Mouse (Mus musculus): ENCODE results near the gene Ccndbp1.

Gene Ccndbp1

GRCm38 (mm10) chr2:121039382-121039781 is 31.2 kb downstream of the Ccndbp1 start:
- H3K9me3 ChIP-seq (ENCODE audit: low read length), result no peaks in the 10 kb centered on the region
- no peaks in the 10 kb centered on the region for H3K27me3 ChIP-seq (ENCODE audit: insufficient read depth, low read length)
- no peaks in the 10 kb centered on the region for H3K4me1 ChIP-seq (replicated peaks; ENCODE audit: low read depth, low read length)
- no peak overlapping the region for H3K4me3 ChIP-seq (replicated peaks; ENCODE audit: low read length)
- no peaks in the 10 kb centered on the region for H3K36me3 ChIP-seq (ENCODE audit: insufficient read depth, low read length)
- TF ChIP-seq CTCF (conservative IDR thresholded peaks at IDR 0.05; ENCODE audit: low read length), result peak; percentile 12; the same call in 1 of the 2 replicates
- TF ChIP-seq NANOG (IDR thresholded peaks at IDR 0.05; ENCODE audit: borderline replicate concordance, low read length), result no peak
- no peak for TF ChIP-seq POU5F1 (IDR thresholded peaks at IDR 0.05; ENCODE audit: borderline replicate concordance, low read length)

- no peak overlapping the region for H3K4me3 ChIP-seq (replicated peaks; ENCODE audit: low read length)
- no peak for TF ChIP-seq POU5F1 (IDR thresholded peaks at IDR 0.05; ENCODE audit: borderline replicate concordance, low read length)
- TF ChIP-seq CTCF (conservative IDR thresholded peaks at IDR 0.05; ENCODE audit: low read length), result peak; percentile 46
- TF ChIP-seq NANOG (IDR thresholded peaks at IDR 0.05; ENCODE audit: borderline replicate concordance, low read length), result no peak
- H3K4me1 ChIP-seq (replicated peaks; ENCODE audit: low read depth, low read length), result peaks cover 13% of the 10 kb centered on the region
- H3K27me3 ChIP-seq (ENCODE audit: insufficient read depth, low read length), result no peaks in the 10 kb centered on the region
- no peaks in the 10 kb centered on the region for H3K36me3 ChIP-seq (ENCODE audit: insufficient read depth, low read length)
- H3K9me3 ChIP-seq (ENCODE audit: low read length), result no peaks in the 10 kb centered on the region
Observed at GRCm38 (mm10) chr2:121041098-121041497, 32.9 kb downstream of the Ccndbp1 start.

GRCm38 (mm10) chr2:121045653-121046052 is 37.5 kb downstream of the Ccndbp1 start:
- H3K4me3 ChIP-seq (replicated peaks; ENCODE audit: low read length), result no peak overlapping the region
- peaks cover 7% of the 10 kb centered on the region; the same call in 1 of the 2 replicates for H3K27me3 ChIP-seq (ENCODE audit: insufficient read depth, low read length)
- no peaks in the 10 kb centered on the region for H3K9me3 ChIP-seq (ENCODE audit: low read length)
- H3K36me3 ChIP-seq (ENCODE audit: insufficient read depth, low read length), result no peaks in the 10 kb centered on the region
- H3K4me1 ChIP-seq (replicated peaks; ENCODE audit: low read depth, low read length), result peaks cover 23% of the 10 kb centered on the region
- TF ChIP-seq NANOG (IDR thresholded peaks at IDR 0.05; ENCODE audit: borderline replicate concordance, low read length) (peak; percentile 77; the same call in 1 of the 2 replicates), CTCF (conservative IDR thresholded peaks at IDR 0.05; ENCODE audit: low read length) (no peak)

GRCm38 (mm10) chr2:121052176-121052575 is 44.0 kb downstream of the Ccndbp1 start:
- 0 out of 2 replicates have a peak, but pooled peaks cover 3% of the 10 kb centered on the region for H3K4me1 ChIP-seq (replicated peaks; ENCODE audit: low read depth, low read length)
- H3K27me3 ChIP-seq (ENCODE audit: insufficient read depth, low read length), result peaks cover 7% of the 10 kb centered on the region; the same call in 1 of the 2 replicates
- no peaks in the 10 kb centered on the region for H3K9me3 ChIP-seq (ENCODE audit: low read length)
- H3K36me3 ChIP-seq (ENCODE audit: insufficient read depth, low read length), result no peaks in the 10 kb centered on the region
- no peak for TF ChIP-seq CTCF (conservative IDR thresholded peaks at IDR 0.05; ENCODE audit: low read length)
- no peak for TF ChIP-seq POU5F1 (IDR thresholded peaks at IDR 0.05; ENCODE audit: borderline replicate concordance, low read length)
- TF ChIP-seq NANOG (IDR thresholded peaks at IDR 0.05; ENCODE audit: borderline replicate concordance, low read length), result no peak
- H3K4me3 ChIP-seq (replicated peaks; ENCODE audit: low read length), result no peak overlapping the region

- Histone ChIP-seq H3K4me3 (replicated peaks; ENCODE audit: low read length) (no peak overlapping the region), H3K4me1 (replicated peaks; ENCODE audit: low read depth, low read length) (no peaks in the 10 kb centered on the region), H3K36me3 (ENCODE audit: insufficient read depth, low read length) (no peaks in the 10 kb centered on the region), H3K9me3 (ENCODE audit: low read length) (no peaks in the 10 kb centered on the region), H3K27me3 (ENCODE audit: insufficient read depth, low read length) (no peaks in the 10 kb centered on the region)
- TF ChIP-seq NANOG (IDR thresholded peaks at IDR 0.05; ENCODE audit: borderline replicate concordance, low read length) (no peak), POU5F1 (IDR thresholded peaks at IDR 0.05; ENCODE audit: borderline replicate concordance, low read length) (no peak), CTCF (conservative IDR thresholded peaks at IDR 0.05; ENCODE audit: low read length) (no peak)
Observed at GRCm38 (mm10) chr2:121054060-121054459, 45.9 kb downstream of the Ccndbp1 start.

GRCm38 (mm10) chr2:121055915-121056314 is 47.7 kb downstream of the Ccndbp1 start:
- Histone ChIP-seq H3K4me1 (replicated peaks; ENCODE audit: low read depth, low read length) (no peaks in the 10 kb centered on the region), H3K36me3 (ENCODE audit: insufficient read depth, low read length) (no peaks in the 10 kb centered on the region), H3K27me3 (ENCODE audit: insufficient read depth, low read length) (no peaks in the 10 kb centered on the region), H3K9me3 (ENCODE audit: low read length) (no peaks in the 10 kb centered on the region), H3K4me3 (replicated peaks; ENCODE audit: low read length) (no peak overlapping the region)
- TF ChIP-seq POU5F1 (IDR thresholded peaks at IDR 0.05; ENCODE audit: borderline replicate concordance, low read length), result no peak
- TF ChIP-seq CTCF (conservative IDR thresholded peaks at IDR 0.05; ENCODE audit: low read length), result no peak
- TF ChIP-seq NANOG (IDR thresholded peaks at IDR 0.05; ENCODE audit: borderline replicate concordance, low read length), result no peak

- Histone ChIP-seq H3K36me3 (ENCODE audit: insufficient read depth, low read length) (no peaks in the 10 kb centered on the region), H3K27me3 (ENCODE audit: insufficient read depth, low read length) (no peaks in the 10 kb centered on the region), H3K4me1 (replicated peaks; ENCODE audit: low read depth, low read length) (no peaks in the 10 kb centered on the region), H3K9me3 (ENCODE audit: low read length) (no peaks in the 10 kb centered on the region), H3K4me3 (replicated peaks; ENCODE audit: low read length) (no peak overlapping the region)
- TF ChIP-seq NANOG (IDR thresholded peaks at IDR 0.05; ENCODE audit: borderline replicate concordance, low read length), result no peak
- no peak for TF ChIP-seq CTCF (conservative IDR thresholded peaks at IDR 0.05; ENCODE audit: low read length)
- TF ChIP-seq POU5F1 (IDR thresholded peaks at IDR 0.05; ENCODE audit: borderline replicate concordance, low read length), result no peak
Observed at GRCm38 (mm10) chr2:121057997-121058396, 49.8 kb downstream of the Ccndbp1 start.

GRCm38 (mm10) chr2:121061315-121061714 is 53.1 kb downstream of the Ccndbp1 start:
- no peaks in the 10 kb centered on the region for H3K27me3 ChIP-seq (ENCODE audit: insufficient read depth, low read length)
- H3K9me3 ChIP-seq (ENCODE audit: low read length), result no peaks in the 10 kb centered on the region
- no peaks in the 10 kb centered on the region for H3K4me1 ChIP-seq (replicated peaks; ENCODE audit: low read depth, low read length)
- TF ChIP-seq POU5F1 (IDR thresholded peaks at IDR 0.05; ENCODE audit: borderline replicate concordance, low read length) (no peak), CTCF (conservative IDR thresholded peaks at IDR 0.05; ENCODE audit: low read length) (no peak), NANOG (IDR thresholded peaks at IDR 0.05; ENCODE audit: borderline replicate concordance, low read length) (no peak)
- H3K36me3 ChIP-seq (ENCODE audit: insufficient read depth, low read length), result no peaks in the 10 kb centered on the region
- H3K4me3 ChIP-seq (replicated peaks; ENCODE audit: low read length), result no peak overlapping the region
